Mouse (Mus musculus): Measurements from ENCODE around the gene Ndufa5. TPM values are rescaled to one million over a fixed set of nuclear protein-coding genes. Genes with fewer than 3 reads are reported as not detected.

Gene Ndufa5
- polyA plus RNA-seq, 1 experiment from 2014 or later = 360 TPM

DNA sequence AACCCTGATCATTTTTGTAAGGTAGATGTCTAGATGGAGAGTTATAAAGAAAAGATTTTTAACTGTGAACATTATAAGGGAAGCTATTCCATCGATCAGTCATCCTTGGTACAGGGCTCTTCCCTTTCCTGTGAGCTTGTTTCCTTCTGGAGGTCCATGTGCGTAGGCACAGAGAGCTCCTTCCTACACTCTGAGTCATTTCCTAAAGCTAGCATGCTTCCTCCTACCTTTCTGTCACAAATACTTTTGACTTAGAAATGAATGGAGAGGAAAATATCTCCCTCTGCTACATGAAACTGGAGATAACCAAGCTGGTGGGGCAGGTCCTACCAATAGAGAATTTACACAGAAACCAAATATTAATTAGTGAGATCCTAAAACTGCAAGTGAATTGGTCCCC, 22.0 kb upstream of the Ndufa5 start:
- Histone ChIP-seq H3K9me3 (no peaks in the 10 kb centered on the region), H3K4me2 (replicated peaks) (no peak overlapping the region), H3K9ac (replicated peaks) (no peak overlapping the region), H3K36me3 (no peaks in the 10 kb centered on the region), H3K4me1 (replicated peaks) (no peaks in the 10 kb centered on the region), H3K4me3 (replicated peaks) (no peak overlapping the region), H3K27ac (no peak overlapping the region), H3K27me3 (no peaks in the 10 kb centered on the region)
- 88% methylated on average over 2 of the region's 2 CpGs for WGBS
- ATAC-seq = no peak

DNA sequence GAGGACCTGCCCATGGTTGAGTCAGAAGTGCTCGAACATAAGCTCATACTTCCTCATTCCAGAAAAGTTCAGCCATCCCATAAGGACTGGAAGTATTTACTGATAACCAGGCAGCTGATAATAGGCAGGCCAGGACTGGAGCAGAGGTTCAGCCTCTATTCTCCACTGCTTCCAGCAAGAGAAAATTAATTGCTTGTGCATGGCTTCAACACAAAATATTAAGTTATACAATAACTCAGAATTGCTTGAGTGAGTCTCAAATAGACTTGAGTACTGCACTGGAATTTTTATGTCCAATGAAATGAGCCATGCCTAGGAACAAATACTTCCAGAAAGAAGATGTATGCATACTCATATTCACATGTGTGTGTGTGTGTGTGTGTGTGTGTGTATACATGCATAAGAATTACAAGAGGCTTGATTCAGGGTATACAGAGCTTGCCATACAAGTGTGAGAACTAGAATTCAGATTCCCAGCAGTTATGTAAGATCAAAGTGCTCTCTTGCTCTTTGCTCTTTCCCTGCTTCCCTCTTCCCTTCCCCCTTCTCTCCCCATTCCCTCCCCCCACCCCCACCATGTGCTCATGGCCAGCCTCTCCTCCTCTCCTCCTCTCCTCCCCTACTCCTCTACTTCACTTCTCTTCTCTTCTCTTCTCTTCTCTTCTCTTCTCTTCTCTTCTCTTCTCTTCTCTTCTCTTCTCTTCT, 19.1 kb upstream of the Ndufa5 start:
- ATAC-seq = no peak
- 78% methylated on average over 1 of the region's 1 CpGs for WGBS
- H3K4me1 ChIP-seq (replicated peaks) = no peaks in the 10 kb centered on the region
- H3K9ac ChIP-seq (replicated peaks) = no peak overlapping the region
- no peaks in the 10 kb centered on the region for H3K36me3 ChIP-seq
- H3K27ac ChIP-seq = no peak overlapping the region
- no peak overlapping the region for H3K4me2 ChIP-seq (replicated peaks)
- H3K4me3 ChIP-seq (replicated peaks) = no peak overlapping the region
- no peaks in the 10 kb centered on the region for H3K27me3 ChIP-seq
- H3K9me3 ChIP-seq = no peaks in the 10 kb centered on the region

DNA sequence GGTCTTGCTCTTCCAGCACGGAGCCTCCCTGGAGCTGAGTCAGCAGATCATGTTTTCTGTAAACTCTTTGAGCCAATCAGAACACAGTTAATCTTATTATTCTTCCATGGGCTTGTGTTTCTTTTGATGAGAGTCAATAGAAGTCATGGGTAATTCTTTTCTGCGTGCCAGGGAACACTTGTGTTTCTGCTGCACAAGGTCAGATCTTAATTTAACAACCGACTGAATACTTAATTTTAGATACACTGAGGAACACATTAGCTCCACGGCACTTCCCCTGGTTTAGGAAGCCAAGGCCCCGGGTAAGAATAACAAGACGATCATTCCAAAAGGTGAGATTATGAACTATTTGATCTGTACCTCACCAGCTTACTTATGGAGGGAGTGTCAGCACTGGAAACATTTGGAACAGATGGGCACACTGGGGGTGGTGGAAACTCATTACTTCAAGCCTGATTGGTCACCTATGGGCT, 15.3 kb upstream of the Ndufa5 start:
- 78% methylated on average over 6 of the region's 6 CpGs for WGBS
- Histone ChIP-seq H3K27ac (no peak overlapping the region), H3K9ac (replicated peaks) (no peak overlapping the region), H3K27me3 (no peaks in the 10 kb centered on the region), H3K4me3 (replicated peaks) (no peak overlapping the region), H3K4me1 (replicated peaks) (no peaks in the 10 kb centered on the region), H3K4me2 (replicated peaks) (no peak overlapping the region), H3K36me3 (no peaks in the 10 kb centered on the region), H3K9me3 (no peaks in the 10 kb centered on the region)
- ATAC-seq = no peak

DNA sequence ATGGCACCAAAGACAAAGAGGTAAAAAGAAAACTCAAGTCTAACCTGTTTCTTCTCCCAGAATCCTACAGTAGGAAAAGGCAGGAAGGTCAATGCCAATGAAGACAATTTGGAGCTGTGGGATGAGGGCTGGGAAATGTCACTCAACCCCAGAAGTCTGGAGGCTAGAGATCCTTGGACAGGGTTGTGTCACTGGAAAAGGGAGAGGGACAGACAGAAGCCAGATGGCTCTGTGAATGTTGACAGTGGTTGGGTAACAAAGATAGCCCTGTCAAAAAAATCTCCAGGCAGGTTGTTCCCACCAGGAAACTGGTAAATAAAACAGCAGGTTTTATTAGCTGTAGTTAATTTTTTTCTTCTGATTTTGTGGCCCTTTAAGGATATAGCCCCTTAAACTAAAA, 14.6 kb upstream of the Ndufa5 start:
- Histone ChIP-seq H3K9me3 (no peaks in the 10 kb centered on the region), H3K27ac (no peak overlapping the region), H3K9ac (replicated peaks) (no peak overlapping the region), H3K4me3 (replicated peaks) (no peak overlapping the region), H3K36me3 (no peaks in the 10 kb centered on the region), H3K4me2 (replicated peaks) (no peak overlapping the region), H3K27me3 (no peaks in the 10 kb centered on the region), H3K4me1 (replicated peaks) (no peaks in the 10 kb centered on the region)
- ATAC-seq = no peak

DNA sequence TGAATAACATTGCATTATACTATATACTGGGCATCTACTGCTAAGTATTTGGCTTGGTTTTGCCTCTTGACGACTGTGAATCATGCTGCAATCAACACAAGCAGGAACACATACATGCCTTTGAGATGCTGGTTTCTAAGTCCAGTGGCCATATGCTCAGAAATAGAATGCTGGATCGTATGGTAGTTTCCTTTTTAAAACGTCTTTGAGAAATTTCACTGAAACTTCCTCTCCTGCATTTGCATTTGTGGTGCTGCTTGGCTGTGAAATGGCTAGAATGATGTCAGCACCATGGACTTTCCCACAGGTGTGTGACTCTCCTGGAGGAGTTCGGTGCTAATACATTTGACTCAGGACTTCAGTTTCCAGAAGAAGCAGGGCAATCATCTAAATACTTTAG, 12.3 kb upstream of the Ndufa5 start:
- Histone ChIP-seq H3K27ac (no peak overlapping the region), H3K9ac (replicated peaks) (no peak overlapping the region), H3K36me3 (no peaks in the 10 kb centered on the region), H3K4me1 (replicated peaks) (no peaks in the 10 kb centered on the region), H3K27me3 (no peaks in the 10 kb centered on the region), H3K4me3 (replicated peaks) (no peak overlapping the region), H3K9me3 (no peaks in the 10 kb centered on the region), H3K4me2 (replicated peaks) (no peak overlapping the region)
- 76% methylated on average over 4 of the region's 4 CpGs for whole genome bisulfite sequencing
- ATAC-seq = no peak

DNA sequence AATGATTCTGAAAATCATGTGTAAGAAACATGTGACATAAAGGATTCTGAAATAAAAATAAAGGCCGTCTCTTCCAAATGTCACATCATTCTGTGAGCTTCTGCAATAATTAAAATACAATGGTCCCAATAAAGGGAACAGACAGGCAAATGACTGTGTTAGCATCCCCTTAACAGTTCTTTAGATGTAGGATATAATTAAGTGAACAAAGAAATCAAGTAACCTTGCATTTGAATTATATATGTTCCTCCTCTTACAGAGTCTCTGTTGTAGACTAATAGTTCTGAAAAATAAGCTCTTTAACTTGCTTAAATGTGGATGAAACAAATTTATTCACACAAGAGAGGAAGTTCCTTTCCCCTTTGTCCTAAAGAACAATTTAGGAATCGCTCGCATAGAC, 10.6 kb upstream of the Ndufa5 start:
- Histone ChIP-seq H3K4me3 (replicated peaks) (no peak overlapping the region), H3K9me3 (no peaks in the 10 kb centered on the region), H3K9ac (replicated peaks) (no peak overlapping the region), H3K36me3 (no peaks in the 10 kb centered on the region), H3K27ac (no peak overlapping the region), H3K4me1 (replicated peaks) (no peaks in the 10 kb centered on the region), H3K4me2 (replicated peaks) (no peak overlapping the region), H3K27me3 (no peaks in the 10 kb centered on the region)
- WGBS = 91% methylated on average over 3 of the region's 3 CpGs
- no peak for ATAC-seq

DNA sequence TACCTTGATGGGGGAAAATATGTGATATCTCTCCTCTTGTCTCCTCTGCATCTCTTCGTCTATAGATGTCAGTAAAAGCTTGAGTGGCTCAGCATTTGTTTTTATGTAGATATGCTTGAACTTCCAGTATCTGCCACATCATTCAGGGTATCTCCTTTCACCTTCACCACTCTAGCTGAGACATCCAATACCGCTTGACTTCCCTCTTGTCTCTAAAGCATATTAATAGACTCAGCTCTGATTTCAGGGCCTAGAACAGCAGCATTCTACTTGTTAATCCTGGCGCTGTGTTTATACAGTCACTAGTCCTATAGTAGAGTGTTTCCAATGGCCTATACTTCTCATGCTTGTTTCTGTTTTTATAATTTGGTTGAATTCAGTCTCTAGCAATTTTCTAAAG, 5.0 kb upstream of the Ndufa5 start:
- no peak overlapping the region for H3K9ac ChIP-seq (replicated peaks)
- H3K27ac ChIP-seq = no peak overlapping the region
- H3K9me3 ChIP-seq = no peaks in the 10 kb centered on the region
- no peaks in the 10 kb centered on the region for H3K36me3 ChIP-seq
- ATAC-seq = no peak
- peaks cover 6% of the 10 kb centered on the region for H3K4me1 ChIP-seq (replicated peaks)
- no peaks in the 10 kb centered on the region for H3K27me3 ChIP-seq
- no peak overlapping the region for H3K4me3 ChIP-seq (replicated peaks)
- no peak overlapping the region for H3K4me2 ChIP-seq (replicated peaks)
- WGBS = 87% methylated on average over 3 of the region's 3 CpGs

DNA sequence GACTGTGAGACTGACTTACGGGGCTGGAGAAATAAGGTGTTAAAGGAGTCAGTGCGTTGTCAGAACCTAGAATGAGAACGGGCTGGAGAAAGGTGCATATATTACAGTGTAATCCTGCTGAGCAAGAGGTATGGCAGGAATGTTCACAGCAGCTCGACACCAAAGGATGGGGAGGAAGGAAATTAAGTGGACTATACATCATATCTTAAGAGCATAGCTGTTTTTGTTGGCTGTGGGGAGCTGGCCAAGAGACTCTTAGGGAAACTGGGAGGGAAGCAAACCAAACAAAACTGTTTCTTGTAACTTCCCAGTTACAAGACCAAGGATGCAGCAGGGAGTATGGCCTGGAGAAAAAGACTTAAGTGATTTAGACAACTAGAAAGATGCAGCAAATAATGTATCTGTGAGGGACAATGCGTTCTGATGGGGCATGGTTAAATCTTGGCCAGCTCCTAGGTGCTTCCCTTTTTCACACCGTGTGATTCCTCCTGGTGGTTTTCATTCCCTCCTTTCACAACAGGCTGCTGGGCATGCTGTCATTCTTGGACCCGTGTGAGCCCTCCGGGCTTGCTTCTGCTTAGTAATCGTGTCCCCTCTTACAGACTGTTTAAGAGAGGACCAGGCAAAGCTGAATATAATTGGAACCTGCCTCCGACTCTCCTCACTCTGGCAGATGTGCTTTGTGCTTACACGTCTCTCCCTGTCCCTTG, 3.1 kb upstream of the Ndufa5 start:
- Histone ChIP-seq H3K9me3 (no peaks in the 10 kb centered on the region), H3K4me2 (replicated peaks) (peak overlapping the region; percentile 36), H3K27me3 (no peaks in the 10 kb centered on the region), H3K4me1 (replicated peaks) (peaks cover 17% of the 10 kb centered on the region), H3K27ac (no peak overlapping the region), H3K36me3 (no peaks in the 10 kb centered on the region), H3K9ac (replicated peaks) (no peak overlapping the region; the same call in 1 of the 2 replicates), H3K4me3 (replicated peaks) (peak overlapping the region; percentile 2; the same call in 1 of the 2 replicates)
- WGBS = 63% methylated on average over 11 of the region's 11 CpGs
- ATAC-seq = no peak

DNA sequence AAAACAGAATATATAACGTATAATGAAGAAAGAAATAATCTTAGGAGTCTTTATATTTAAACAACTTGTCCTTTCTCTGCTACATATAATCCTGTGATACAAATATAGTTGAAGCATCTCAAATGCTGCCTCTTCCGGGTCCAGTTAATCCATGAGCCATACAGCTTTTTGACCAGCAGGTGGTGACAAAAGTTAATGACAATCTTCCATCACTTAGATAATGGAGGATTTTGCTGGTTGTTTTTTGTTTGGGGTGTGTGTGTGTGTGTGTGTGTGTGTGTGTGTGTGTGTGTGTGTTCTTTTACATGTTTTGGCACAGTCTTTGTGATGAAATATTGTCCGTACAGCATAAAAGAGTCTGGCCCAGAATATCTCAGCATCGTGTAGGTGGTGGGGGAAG, 2.4 kb upstream of the Ndufa5 start:
- no peak for ATAC-seq
- WGBS = 25% methylated on average over 4 of the region's 4 CpGs
- Histone ChIP-seq H3K4me3 (replicated peaks) (peak overlapping the region; percentile 2; the same call in 1 of the 2 replicates), H3K36me3 (no peaks in the 10 kb centered on the region), H3K27me3 (no peaks in the 10 kb centered on the region), H3K27ac (no peak overlapping the region), H3K4me2 (replicated peaks) (peak overlapping the region; percentile 36), H3K9me3 (no peaks in the 10 kb centered on the region), H3K4me1 (replicated peaks) (peaks cover 22% of the 10 kb centered on the region), H3K9ac (replicated peaks) (no peak overlapping the region)

DNA sequence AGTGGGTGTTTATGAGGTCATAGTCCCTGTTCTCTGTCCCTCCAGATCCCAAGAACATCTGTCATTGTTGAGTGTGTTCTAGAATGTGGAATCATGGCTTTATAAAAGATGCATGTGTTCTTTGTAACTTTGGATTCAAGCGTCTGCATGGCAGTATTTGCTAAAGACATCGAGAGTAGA, 141 bp upstream of the Ndufa5 start, which contains the start of gene Asb15:
Asb15 (plus strand) TSS at position 81 of the 180 bp plus-strand sequence.
- H3K4me1 ChIP-seq (replicated peaks) = peaks cover 22% of the 10 kb centered on the region
- ATAC-seq = no peak
- H3K27ac ChIP-seq = peak within 1 kb of the TSS; percentile 44; the same call in 1 of the 2 replicates
- H3K36me3 ChIP-seq = peaks cover 3% of the 10 kb centered on the region; the same call in 1 of the 2 replicates
- no peaks in the 10 kb centered on the region for H3K9me3 ChIP-seq
- no peaks in the 10 kb centered on the region for H3K27me3 ChIP-seq
- H3K4me2 ChIP-seq (replicated peaks) = peak within 1 kb of the TSS; percentile 86
- WGBS = 51% methylated on average over 2 of the region's 2 CpGs
- H3K9ac ChIP-seq (replicated peaks) = peak within 1 kb of the TSS; percentile 82
- peak within 1 kb of the TSS; percentile 83 for H3K4me3 ChIP-seq (replicated peaks)

DNA sequence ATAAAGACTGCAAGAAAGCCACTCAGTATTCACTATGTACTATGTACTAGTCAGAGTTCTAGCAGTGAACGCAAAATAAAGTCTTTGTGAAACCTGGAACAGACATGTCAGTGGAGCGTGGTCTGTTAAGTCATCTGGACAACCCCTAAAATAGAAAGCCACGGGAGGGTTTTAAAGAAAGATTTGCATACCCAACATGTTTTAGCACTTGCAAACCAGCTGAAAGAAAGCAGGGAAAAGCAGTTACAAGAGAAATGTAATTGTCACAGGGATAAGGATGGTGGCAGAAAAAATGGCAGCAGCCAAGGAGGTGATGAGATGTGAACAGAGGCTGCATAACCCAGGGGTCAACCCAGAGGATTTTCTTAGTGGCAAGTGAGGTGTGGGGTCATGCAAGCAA, 2.1 kb downstream of the Ndufa5 start:
- ATAC-seq = no peak
- WGBS = 95% methylated on average over 3 of the region's 3 CpGs
- Histone ChIP-seq H3K4me1 (replicated peaks) (peaks cover 22% of the 10 kb centered on the region), H3K9ac (replicated peaks) (no peak overlapping the region), H3K9me3 (no peaks in the 10 kb centered on the region), H3K27me3 (no peaks in the 10 kb centered on the region), H3K36me3 (peaks cover 21% of the 10 kb centered on the region), H3K4me2 (replicated peaks) (no peak overlapping the region; the same call in 1 of the 2 replicates), H3K4me3 (replicated peaks) (peak overlapping the region; percentile 83; the same call in 1 of the 2 replicates), H3K27ac (no peak overlapping the region)

DNA sequence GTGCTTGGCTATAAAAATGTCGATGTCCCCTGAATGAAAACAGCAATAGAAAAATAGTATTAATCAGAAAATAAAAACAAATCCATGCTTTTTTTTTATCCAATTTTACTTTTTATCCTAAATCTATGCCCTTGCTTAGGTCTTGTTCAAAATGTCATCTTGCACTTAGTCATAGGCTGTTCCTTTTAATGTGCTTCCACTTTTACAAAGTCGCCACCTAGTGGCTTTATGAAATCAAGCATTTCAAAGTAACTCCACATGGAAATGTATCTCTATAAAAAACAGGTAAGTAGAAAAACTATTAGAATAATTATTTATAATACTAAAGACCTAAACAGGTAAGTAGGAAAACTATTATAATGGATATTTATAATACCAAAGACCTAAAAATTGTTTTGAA, 11.6 kb downstream of the Ndufa5 start:
- Histone ChIP-seq H3K9me3 (no peaks in the 10 kb centered on the region), H3K4me2 (replicated peaks) (no peak overlapping the region), H3K27ac (no peak overlapping the region), H3K4me3 (replicated peaks) (no peak overlapping the region), H3K9ac (replicated peaks) (no peak overlapping the region), H3K4me1 (replicated peaks) (peaks cover 11% of the 10 kb centered on the region), H3K36me3 (peaks cover 28% of the 10 kb centered on the region), H3K27me3 (no peaks in the 10 kb centered on the region)
- 44% methylated on average over 2 of the region's 2 CpGs for WGBS
- peak; percentile 46; the same call in 1 of the 2 replicates for ATAC-seq
